Mouse (Mus musculus): ENCODE results near the gene Kifc5b.

The Kifc5b gene

GRCm38 (mm10) chr17:26947231-26948100 lies 30.6 kb downstream of the Kifc5b start:
- DNase-seq (ENCODE audit: low spot score in 2 of 2) = no peak

DNA sequence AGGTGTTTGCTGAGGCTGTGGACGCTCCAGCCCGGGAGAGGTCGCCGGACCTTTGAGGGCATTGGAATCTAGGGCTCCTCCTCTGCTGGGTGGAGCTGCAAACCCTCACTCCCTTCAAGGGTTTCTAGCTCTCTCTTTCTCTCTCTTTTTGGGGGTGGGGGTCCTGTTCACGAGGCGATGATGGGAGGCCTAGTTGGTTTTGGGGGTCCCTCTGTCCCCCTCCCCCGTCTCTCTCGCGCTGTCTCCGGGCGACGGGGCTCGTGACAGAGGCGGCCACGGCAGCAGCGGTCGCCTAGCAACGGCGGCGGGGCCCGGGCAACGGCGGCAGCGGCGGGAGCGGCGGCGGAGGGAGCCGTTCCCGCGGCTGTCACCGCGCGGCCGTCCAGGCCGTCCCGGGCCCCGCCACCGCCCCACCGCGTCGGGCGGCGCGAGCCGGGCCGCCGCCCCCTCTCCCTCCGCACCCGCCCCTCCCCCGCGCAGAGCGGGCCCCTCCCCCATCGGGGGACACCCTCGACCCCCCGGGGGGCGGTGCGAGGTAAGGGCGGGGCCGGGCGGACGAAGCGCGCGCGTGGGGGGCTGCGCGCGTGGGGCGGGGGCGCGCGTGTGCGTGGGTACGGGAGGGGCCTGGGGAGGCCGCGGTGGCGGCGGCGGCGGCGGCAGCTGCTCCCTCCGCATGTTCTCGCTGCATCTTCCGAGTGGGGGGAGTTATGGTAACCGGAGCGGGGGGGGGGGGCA lies 31.6 kb downstream of the Kifc5b start:
- no peak for DNase-seq (ENCODE audit: low spot score in 2 of 2)

DNA sequence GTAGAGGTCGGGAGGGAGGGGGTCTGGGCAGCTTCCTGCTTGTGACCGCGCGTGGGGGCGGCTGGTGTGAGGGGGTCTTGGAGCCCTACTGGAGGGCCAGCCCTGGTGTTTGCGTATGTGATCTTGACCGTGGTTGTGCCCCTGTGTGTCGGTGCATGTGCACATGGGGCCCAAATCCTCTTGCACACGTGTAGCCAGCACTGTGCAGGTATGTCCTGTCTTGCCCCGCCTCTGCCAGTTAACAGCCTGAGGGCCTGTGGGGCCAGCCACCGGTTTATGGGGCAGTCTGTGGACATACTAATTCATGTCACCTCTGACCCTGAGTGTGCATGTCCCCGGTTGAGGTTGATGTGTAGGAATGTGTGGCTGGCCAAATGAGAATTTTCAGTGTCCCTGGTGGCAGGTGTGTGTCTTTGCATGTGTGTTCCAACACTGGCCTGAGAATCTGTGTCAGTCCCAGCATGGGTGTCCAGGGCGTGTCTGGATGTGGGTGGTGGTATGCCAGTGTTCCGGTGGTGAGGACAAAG lies 32.2 kb downstream of the Kifc5b start:
- no peak for DNase-seq (ENCODE audit: low spot score in 2 of 2)

DNA sequence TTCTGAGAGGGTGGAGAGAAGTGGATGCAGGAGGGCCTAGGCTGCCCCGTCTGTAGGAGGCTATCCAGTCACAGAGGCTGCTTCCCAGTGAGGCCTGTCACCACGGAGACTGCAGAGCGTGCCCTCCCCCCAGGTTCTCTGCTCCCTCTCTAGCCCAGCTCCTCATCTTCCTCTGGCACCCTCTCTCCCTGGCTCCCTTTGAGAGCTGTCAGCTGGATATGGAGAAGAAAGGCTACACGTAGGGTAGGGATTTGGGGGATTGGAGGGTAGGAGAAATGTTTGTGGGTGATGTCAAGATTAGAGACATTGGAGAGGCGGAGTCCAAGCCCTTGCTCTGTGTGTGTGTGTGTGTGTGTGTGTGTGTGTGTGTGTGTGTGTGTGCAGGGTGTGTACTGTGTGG lies 33.0 kb downstream of the Kifc5b start:
- no peak for DNase-seq (ENCODE audit: low spot score in 2 of 2)

DNA sequence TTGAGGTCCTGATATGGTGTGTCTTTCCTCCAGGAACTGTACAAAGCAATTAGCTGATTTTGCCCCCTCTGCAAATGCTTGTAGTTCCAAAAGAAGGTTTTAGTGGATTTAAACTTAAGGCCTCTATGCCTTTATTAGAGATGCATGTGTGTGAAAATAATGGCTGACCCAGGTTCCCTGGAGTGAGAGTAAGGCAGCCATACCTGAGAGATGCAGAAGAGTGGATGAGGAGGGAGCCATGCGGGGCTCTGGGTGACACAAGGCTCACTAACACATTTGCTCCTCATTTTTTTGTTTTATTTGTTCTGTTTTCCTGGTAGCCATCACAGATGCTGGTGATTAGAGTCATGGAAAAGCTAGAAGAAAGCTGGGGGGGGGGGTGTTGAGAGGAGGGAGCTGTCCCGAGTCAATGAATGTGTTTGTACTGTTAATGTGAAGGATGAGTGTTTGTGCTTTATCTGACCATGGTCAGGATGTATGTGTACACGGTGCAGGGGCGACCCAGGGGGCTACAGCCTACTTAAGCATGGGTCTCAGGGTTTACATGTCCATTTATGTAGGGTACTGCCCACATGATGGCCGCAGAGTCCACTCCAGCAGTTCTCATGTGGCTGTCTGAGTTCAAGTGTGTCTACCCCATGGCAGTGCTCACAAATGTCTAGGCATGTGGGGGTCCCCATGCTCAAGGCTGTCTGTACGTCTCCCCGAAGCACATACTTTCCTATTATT lies 33.8 kb downstream of the Kifc5b start:
- DNase-seq (ENCODE audit: low spot score in 2 of 2) = no peak

GRCm38 (mm10) chr17:26951406-26951805 lies 34.5 kb downstream of the Kifc5b start:
- peak; percentile 76 to 80 for DNase-seq (ENCODE audit: low spot score in 2 of 2)

DNA sequence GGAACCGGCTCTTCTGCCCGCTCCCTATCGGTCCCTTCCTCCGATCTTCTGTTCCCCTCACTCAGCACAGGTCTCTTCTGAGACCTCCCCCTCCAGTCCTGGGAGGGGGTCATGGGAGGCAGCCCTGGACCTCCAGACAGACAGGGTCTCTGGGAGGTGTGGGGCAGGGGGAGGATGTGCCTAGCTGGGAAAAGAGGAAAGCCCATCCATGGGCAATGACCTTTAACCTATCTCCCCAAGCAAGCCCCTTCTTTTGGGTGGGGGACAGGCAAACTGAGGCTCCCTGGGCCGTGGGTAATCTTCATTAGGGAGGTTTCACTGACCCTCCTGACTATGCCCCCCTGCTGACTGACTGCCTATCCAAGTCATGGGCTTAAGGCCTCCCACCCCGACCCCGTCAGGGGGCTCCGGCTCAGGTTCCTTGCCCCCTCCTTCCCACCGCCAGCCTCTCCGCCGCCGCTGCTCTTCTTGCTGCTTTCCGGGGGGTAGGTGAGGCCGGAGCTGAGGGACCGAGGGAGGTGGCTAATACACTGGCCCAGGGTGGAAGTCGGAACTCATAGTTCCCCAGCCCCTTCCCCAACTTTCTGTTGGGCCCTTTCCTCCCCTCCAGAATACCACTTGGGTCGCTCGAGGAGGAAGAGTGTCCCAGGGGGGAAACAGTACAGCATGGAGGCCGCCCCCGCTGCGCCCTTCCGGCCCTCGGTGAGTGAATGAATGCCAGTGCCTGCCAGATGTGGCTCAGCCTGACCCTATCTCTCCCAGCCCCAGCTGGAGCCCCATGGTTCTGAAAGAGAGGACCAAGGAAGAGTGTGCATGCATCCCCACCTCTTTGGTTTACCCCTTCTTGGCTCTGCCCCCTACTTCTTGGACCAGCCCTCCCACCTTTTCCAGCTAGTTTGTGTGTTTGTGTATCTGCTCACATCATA lies 35.3 kb downstream of the Kifc5b start:
- no peak for DNase-seq (ENCODE audit: low spot score in 2 of 2)

DNA sequence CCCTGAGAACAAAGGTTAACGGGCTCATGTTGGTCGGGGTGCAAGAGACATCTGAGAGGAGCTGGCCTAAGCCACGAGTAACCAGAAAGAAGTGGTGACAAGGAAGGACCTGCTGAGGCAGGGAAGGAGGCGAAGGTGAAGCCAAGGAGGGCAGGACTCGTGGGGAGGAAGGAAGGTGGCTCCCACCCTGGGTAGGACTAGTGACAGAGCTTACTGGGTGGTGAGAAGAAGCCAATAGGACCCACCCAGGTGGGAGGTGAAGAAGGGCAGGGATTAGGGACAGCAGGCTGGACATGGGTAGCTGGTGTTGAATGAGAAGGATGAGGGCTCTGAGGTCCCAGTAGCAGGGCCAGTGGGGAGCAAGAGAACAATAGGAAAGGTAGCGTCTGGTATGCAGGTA lies 36.3 kb downstream of the Kifc5b start:
- DNase-seq (ENCODE audit: low spot score in 2 of 2) = no peak

DNA sequence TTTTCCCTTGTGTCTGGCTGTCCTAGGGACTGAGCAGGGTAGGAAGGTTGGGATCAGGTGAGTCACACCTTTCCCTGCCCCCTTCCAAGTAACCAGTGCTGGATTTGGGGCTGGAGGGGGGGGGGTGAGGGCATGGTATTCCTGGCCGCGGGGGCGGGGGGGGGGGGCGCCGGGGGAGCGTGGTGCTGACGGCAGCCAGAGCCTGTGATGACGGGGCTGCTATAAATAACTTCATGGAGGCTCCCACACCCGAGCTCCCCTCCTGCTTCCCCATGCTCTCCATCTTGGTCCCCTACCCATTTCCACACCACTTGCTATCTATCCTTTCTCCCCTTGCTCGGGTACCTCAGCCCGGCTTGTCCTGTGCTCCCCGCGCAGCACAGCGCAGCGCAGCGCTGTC lies 36.8 kb downstream of the Kifc5b start:
- DNase-seq (ENCODE audit: low spot score in 2 of 2) = no peak

DNA sequence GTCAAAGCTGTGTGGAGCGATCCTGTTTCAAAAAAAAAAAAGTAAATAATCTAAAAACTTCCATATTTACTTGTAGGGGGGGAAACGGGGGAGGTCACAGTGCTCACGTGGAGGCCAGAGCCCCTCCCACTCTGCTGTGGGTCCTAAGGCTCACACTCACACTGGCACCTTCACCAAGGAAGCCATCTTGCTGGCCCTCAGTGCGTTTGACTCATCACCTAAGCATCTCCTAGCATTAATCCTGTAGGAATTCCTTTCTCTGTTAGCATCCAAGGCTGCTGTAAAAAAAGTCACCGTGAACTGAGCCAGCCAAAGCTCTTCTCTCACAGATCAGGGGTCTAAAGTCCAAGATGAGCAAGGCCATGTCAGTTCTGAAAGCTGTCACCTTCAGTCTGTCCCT lies 39.4 kb downstream of the Kifc5b start:
- DNase-seq (ENCODE audit: low spot score in 2 of 2) = no peak

DNA sequence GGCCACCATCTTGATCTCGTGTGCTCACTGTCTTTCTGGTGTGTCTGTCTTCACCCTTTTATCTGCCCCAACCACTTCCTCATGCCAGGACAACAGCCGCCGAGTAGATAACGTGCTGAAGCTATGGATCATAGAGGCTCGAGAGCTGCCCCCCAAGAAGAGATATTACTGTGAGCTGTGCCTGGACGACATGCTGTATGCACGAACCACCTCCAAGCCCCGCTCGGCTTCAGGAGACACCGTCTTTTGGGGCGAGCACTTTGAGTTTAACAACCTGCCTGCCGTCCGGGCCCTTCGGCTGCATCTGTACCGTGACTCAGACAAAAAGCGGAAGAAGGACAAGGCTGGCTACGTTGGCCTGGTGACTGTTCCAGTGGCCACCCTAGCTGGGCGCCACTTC lies 40.0 kb downstream of the Kifc5b start:
- no peak for DNase-seq (ENCODE audit: low spot score in 2 of 2)

DNA sequence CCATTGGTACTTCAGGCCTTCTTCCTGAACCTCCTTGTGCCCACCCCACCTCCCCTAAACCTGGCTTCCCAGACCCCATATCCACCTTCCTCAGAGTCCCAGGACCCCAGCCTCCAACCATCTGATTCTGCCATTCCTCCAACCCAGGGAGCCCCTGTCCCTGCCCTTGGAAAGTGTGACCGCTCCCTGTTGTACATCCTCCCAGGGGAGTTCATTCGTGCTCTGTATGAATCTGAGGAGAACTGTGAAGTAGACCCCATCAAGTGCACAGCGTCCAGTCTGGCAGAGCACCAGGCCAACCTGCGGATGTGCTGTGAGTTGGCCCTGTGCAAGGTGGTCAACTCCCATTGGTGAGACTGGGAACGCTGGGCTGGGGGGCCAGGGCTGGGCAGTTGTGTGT lies 41.0 kb downstream of the Kifc5b start:
- DNase-seq (ENCODE audit: low spot score in 2 of 2) = no peak

DNA sequence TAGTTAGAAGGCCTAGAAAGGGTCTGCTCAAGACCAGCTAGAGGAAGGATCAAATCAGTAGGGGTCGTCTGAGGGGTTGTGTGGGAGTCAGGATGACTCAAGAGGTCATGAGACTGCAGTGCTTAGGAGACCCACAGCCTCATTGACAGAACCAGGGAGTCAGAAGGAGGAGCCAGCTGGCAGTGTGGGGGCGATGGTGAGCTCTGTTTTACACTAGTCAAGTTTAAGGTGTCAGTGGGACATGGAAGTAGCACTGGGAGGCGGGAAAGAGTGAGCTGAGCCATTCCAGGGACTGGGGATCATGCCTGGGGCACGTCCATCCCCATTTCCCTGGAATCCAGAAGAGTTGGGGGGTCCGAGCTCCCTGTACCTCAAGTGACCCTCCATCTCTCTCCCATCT lies 42.0 kb downstream of the Kifc5b start:
- DNase-seq (ENCODE audit: low spot score in 2 of 2) = peak in 1 of 2 experiments; percentile 50

DNA sequence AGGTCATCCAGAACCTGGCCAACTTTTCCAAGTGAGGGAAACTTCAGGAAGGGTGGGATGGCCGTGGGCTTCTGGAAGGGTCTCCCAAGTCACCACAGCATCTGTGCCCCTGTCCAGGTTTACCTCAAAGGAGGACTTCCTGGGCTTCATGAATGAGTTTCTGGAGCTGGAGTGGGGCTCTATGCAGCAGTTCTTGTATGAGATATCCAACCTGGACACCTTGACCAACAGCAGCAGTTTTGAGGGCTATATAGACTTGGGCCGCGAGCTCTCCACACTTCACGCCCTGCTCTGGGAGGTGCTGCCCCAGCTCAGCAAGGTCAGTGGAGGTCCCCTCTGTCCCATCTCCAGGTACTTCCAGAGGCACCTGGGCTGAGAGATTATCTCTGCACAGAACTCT lies 42.9 kb downstream of the Kifc5b start:
- DNase-seq (ENCODE audit: low spot score in 2 of 2) = no peak

- DNase-seq (ENCODE audit: low spot score in 2 of 2) = no peak
Measured at GRCm38 (mm10) chr17:26961572-26962240, 44.8 kb downstream of the Kifc5b start.

DNA sequence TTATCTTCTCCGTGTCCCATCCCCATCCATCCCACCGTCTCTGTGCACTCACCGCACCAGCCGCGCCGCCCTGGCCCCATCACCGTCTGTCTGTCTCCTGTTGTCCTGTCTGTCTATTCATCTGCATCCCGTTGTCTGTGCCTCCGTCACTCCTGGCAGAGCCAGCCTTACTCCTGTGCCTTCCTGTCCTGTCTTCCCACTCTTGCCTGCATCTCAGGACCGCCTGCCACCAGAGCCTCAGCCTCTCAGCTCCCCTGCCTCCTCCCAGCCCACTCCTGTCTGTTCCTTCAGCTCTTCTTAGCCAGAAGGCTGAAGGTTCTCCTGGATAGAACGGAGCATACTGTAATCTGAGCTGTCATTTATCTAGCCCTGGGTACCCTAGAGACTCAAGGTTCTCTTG lies 50.1 kb downstream of the Kifc5b start:
- DNase-seq (ENCODE audit: low spot score in 2 of 2) = peak in 1 of 2 experiments; percentile 68

- DNase-seq (ENCODE audit: low spot score in 2 of 2) = no peak
Measured at GRCm38 (mm10) chr17:26967477-26967876, 50.6 kb downstream of the Kifc5b start.

GRCm38 (mm10) chr17:26968200-26968611 lies 51.3 kb downstream of the Kifc5b start:
- DNase-seq (ENCODE audit: low spot score in 2 of 2) = peak in 1 of 2 experiments; percentile 74

DNA sequence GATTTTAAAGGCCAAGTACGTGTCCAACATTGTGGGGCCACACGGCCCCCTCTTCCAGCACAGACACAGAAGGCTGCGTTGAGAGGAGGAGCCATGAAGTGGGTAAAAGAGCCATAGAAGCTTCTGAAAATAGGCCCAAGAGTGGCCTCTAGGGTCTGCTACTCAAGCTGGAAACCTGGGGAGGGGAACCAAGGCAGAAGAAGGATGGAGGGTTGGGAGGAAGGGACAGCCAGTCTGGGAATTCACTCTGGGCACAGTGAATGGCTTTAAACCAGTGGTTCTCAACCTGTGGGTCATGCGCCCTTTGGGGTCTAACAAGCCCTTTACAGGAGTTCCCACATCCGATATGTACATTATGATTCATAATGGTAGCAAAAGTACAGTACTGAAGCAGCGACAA lies 52.4 kb downstream of the Kifc5b start:
- no peak for DNase-seq (ENCODE audit: low spot score in 2 of 2)

DNA sequence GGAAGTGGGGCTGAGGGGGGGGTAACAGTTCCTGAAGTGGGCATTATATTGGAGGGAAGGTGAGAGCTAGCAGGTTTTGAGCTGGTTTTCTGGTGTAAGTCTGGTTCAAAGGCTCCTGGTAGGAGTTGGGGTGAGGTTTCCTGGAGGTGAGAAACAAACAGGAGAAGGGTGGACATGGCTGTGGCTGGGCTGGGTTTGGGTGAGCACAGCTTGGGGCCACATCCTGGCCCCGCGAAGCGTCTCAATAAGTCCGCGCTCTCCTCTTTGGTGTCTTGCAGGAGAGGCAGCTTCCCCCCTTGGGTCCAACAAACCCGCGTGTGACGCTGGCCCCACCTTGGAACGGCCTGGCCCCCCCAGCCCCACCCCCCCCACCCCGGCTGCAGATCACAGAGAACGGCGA lies 53.3 kb downstream of the Kifc5b start:
- no peak for DNase-seq (ENCODE audit: low spot score in 2 of 2)
